Mouse (Mus musculus) myocyte (in vitro differentiated cells): ENCODE measurements at regions not wholly inside any gene's neighbourhood (a gene's known extent, or its start where the extent isn't known, plus 50 kb on each side); places are given as distances from the start of the nearest gene placed in this dataset.

Experiments used
- CEBPB ChIP-seq: IDR thresholded peaks from 2 replicates; pipeline ENCODE4 v1.6.1; 2011; ENCODE audit warnings: mild to moderate bottlenecking, moderate library complexity; ENCODE audit not compliant: poor library complexity, insufficient read depth, severe bottlenecking
- E2F4 ChIP-seq: IDR thresholded peaks from one replicate; pipeline ENCODE4 v1.6.1; 2011; ENCODE audit warnings: mild to moderate bottlenecking, control low read depth, moderate library complexity; ENCODE audit not compliant: insufficient read depth
- MAX ChIP-seq: IDR thresholded peaks from one replicate; pipeline ENCODE4 v1.6.1; 2011; ENCODE audit warnings: low read depth, mild to moderate bottlenecking, control low read depth
- MYOD1 ChIP-seq, 3 experiments: IDR thresholded peaks; one replicate each; pipeline ENCODE4 v1.6.1; 2011; ENCODE audit warnings: control low read depth in 2 of 3, low read depth in 2 of 3, mild to moderate bottlenecking in 2 of 3, moderate library complexity in 1 of 3; ENCODE audit not compliant: insufficient read length in 2 of 3, control insufficient read depth in 1 of 3
- MYOG ChIP-seq, 3 experiments: IDR thresholded peaks; one replicate each; pipeline ENCODE4 v1.6.1; 2011; ENCODE audit warnings: control low read depth in 2 of 3, low read depth in 2 of 3, mild to moderate bottlenecking in 2 of 3; ENCODE audit not compliant: insufficient read length in 2 of 3, control insufficient read depth in 1 of 3, insufficient read depth in 1 of 3
- POLR2A ChIP-seq: IDR thresholded peaks from one replicate; pipeline ENCODE4 v1.6.1; 2011; ENCODE audit warnings: low read depth, mild to moderate bottlenecking, control low read depth, moderate library complexity; ENCODE audit not compliant: insufficient read length
- POLR2AphosphoS2 ChIP-seq: IDR thresholded peaks from one replicate; pipeline ENCODE4 v1.6.1; 2011; ENCODE audit warnings: low read depth, control low read depth; ENCODE audit not compliant: insufficient read length
- REST ChIP-seq: IDR thresholded peaks from one replicate; pipeline ENCODE4 v1.6.1; 2011; ENCODE audit warnings: mild to moderate bottlenecking, control low read depth, moderate library complexity; ENCODE audit not compliant: insufficient read depth, insufficient read length
- TCF12 ChIP-seq: IDR thresholded peaks from one replicate; pipeline ENCODE4 v1.6.1; 2011; ENCODE audit warnings: mild to moderate bottlenecking, control low read depth; ENCODE audit not compliant: poor library complexity, insufficient read depth, severe bottlenecking
- TCF3 ChIP-seq: IDR thresholded peaks from one replicate; pipeline ENCODE4 v1.6.1; 2011; ENCODE audit warnings: low read depth, control low read depth; ENCODE audit not compliant: insufficient read length
- USF1 ChIP-seq: IDR thresholded peaks from one replicate; pipeline ENCODE4 v1.6.1; 2011; ENCODE audit warnings: low read depth, mild to moderate bottlenecking, control low read depth, moderate library complexity

GRCm38 (mm10) chr13:101988637-101989413 lies 220.8 kb upstream of the Pik3r1 start:
- TF ChIP-seq REST (no peak), POLR2AphosphoS2 (no peak), POLR2A (no peak), TCF12 (no peak), MYOD1 (IDR thresholded peaks at IDR 0.05; ENCODE audit: control insufficient read depth in 1 of 3, insufficient read length in 2 of 3, low read depth in 2 of 3) (no peak), TCF3 (no peak), MYOG (IDR thresholded peaks at IDR 0.05; ENCODE audit: control insufficient read depth in 1 of 3, insufficient read depth in 1 of 3, insufficient read length in 2 of 3, low read depth in 2 of 3) (no peak), E2F4 (no peak), USF1 (no peak), MAX (no peak), CEBPB (no peak)
